Comparison of ENCODE assay signal across 9 mouse cellular contexts in the genomic region with DNA sequence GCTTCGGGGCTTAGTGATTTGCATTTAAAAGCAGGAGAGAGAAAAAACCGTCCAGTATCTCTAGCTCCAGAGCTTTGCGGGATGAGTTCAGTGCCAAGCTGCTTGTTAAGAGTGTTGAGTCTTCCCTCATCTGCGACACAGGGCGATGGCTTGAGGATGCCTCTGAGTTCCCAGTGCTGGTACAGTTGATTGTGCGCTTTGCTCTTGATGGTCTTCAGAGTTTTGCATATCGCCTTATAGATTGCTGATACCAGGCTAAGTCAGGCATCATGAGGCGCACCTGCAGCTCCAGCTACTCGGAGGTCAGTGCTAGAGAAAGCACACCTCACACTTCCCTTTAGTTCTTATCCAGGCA. TPM values are rescaled to one million over a fixed set of nuclear protein-coding genes. Genes with fewer than 3 reads are reported as not detected.
DNase-seq lines count a peak whose midpoint lies in the region; ATAC-seq and TF ChIP-seq lines count a peak whose summit lies in the region.
"Had no signal": no experiment of that assay in that cellular context is flagged by ENCODE, and none has a peak within 500 bp of the region (broad histone marks: within the 10 kb centered on the region; RNA-seq: fewer than 3 reads in every experiment).

No protein-coding gene starts in this region.

- intact Hi-C loops in gastrocnemius, postnatal 36 days (cut with DNase I), result loop anchor here (5.0 kb wide), 1 partner anchor 228 kb away; no protein-coding TSS in a partner anchor

- no peak for ATAC-seq in hindbrain, embryonic 15.5 days (ENCODE audit: low FRiP score, low read depth)

- H3K4me2 ChIP-seq in hindbrain, embryonic 15.5 days, result peak overlapping the region; percentile 98

- no peak overlapping the region for H3K9ac ChIP-seq in hindbrain, embryonic 15.5 days

- no peaks in the 10 kb centered on the region for H3K9me3 ChIP-seq in hindbrain, embryonic 15.5 days

- H3K36me3 ChIP-seq in hindbrain, embryonic 15.5 days, result no peaks in the 10 kb centered on the region

- H3K4me1 ChIP-seq in hindbrain, embryonic 15.5 days (replicated peaks), result peaks cover 43% of the 10 kb centered on the region
- H3K4me1 ChIP-seq in olfactory bulb, adult 2 months (ENCODE audit: control insufficient read depth, insufficient read depth, low read length), result peaks cover 10% of the 10 kb centered on the region

- WGBS in hindbrain, embryonic 15.5 days, result 51% methylated on average over 9 of the region's 9 CpGs
- WGBS in olfactory bulb, adult 2 months, result 29% methylated on average over 9 of the region's 9 CpGs

- no peaks in the 10 kb centered on the region for H3K27me3 ChIP-seq in hindbrain, embryonic 15.5 days

- H3K4me3 ChIP-seq in hindbrain, embryonic 15.5 days, result peak overlapping the region; percentile 86
- H3K4me3 ChIP-seq in olfactory bulb, adult 2 months (ENCODE audit: insufficient read depth, low read depth, low read length), result peak overlapping the region; percentile 47

- H3K27ac ChIP-seq in hindbrain, embryonic 15.5 days (replicated peaks), result no peak overlapping the region
- H3K27ac ChIP-seq in olfactory bulb, adult 2 months (ENCODE audit: insufficient read depth, low read depth, low read length), result no peak overlapping the region
- H3K27ac ChIP-seq: macrophage had no signal

- no peak for TF ChIP-seq CTCF in olfactory bulb, adult 2 months (IDR thresholded peaks at IDR 0.05; ENCODE audit: insufficient read depth, low read depth, low read length)

- no peak for TF ChIP-seq POLR2A in olfactory bulb, adult 2 months (IDR thresholded peaks at IDR 0.05; ENCODE audit: insufficient read depth, low read depth, low read length)

- peak; percentile 83 for DNase-seq in heart, adult 11 months
- no peak for DNase-seq in heart, adult 18-20 months
- peak; percentile 22 for DNase-seq in spleen, adult 12 weeks (ENCODE audit: low spot score)
- DNase-seq in spleen, postnatal 14 days (ENCODE audit: low spot score in 2 of 2), result no peak
- no peak for DNase-seq in gastrocnemius, postnatal 36 days
- DNase-seq in adrenal gland, adult 8-10 months, result no peak

RNA-seq across cellular contexts. Expression of a gene that starts 3.3 kb away (rescaled TPM):
- 1 to 10 TPM; 5.7 to 6.7 TPM for total RNA-seq in heart, adult 18-20 months (2021)
- 8.6 and 9.4 TPM in 2 replicates for polyA plus RNA-seq in hindbrain, embryonic 15.5 days (2015; fragmentation: Nextera tagmentation; extraction: Ambion mirVana)
- polyA plus RNA-seq in olfactory bulb, adult 2 months (2012; ENCODE audit: insufficient read depth, insufficient read length, low replicate concordance, missing spikeins), result not detected in 2 replicates
- 1 to 10 TPM; 2.4 to 3.3 TPM for total RNA-seq in gastrocnemius, postnatal 36 days (2021)
- 10 to 100 TPM; 27.6 to 45.6 (median 37.6) TPM for total RNA-seq in adrenal gland, adult 8-10 months (2022)

RNA-seq across cellular contexts. Expression of a gene that starts 57.5 kb away (rescaled TPM):
- total RNA-seq in heart, adult 18-20 months (2021), result 10 to 100 TPM; 90.6 to 94.2 TPM
- polyA plus RNA-seq in hindbrain, embryonic 15.5 days (2015; fragmentation: Nextera tagmentation; extraction: Ambion mirVana), result 37.6 and 39.6 TPM in 2 replicates
- polyA plus RNA-seq in olfactory bulb, adult 2 months (2012; ENCODE audit: insufficient read depth, insufficient read length, low replicate concordance, missing spikeins), result not detected in 2 replicates
- total RNA-seq in gastrocnemius, postnatal 36 days (2021), result 10 to 100 TPM; 79.6 to 84.9 TPM
- total RNA-seq in adrenal gland, adult 8-10 months (2022), result 100 to 1,000 TPM; 111 to 133 (median 121) TPM

Comparison
In these comparisons a context has a peak if more than half of its experiments do, and no peak if none do; other contexts are left out.
1. DNase-seq: peak in heart, adult 11 months (single experiment) and spleen, adult 12 weeks (single experiment); none in heart, adult 18-20 months (0 of 2), spleen, postnatal 14 days (0 of 2), gastrocnemius, postnatal 36 days (0 of 2) and adrenal gland, adult 8-10 months (single experiment).